In the genomic region with DNA sequence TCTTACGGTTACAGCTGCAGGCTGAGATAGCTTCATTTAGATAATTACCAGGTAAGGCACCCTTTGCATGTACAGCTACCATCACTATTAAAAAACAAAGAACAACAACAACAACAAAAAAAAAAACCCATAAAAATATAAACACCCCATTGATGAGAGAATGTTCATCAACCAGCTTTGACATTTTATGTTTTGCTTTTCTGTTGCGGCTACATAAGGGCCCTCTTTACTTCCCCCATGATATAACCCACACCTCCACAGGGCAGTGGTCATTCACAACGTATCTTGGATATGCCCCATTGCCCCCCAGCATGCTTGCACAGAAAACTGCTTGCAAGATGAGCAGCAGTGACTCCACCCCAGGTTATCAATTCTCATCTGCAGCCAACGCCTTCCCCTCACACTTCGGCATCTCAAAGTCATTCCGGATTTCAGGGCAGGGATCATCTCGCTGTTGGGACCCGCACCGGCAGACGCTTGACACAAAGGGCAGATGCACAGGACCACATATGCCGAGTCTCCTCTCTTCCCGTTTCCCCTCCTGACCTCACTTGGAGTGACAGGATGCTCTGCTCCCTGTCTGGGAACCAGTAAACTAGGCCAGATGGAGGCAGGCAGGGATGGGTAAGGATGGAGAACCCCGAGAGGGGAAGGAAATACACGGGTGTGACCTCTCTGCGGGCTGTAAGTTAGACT, we compare ENCODE assay signal across 9 mouse cellular contexts.
DNase-seq lines count a peak whose midpoint lies in the region; ATAC-seq and TF ChIP-seq lines count a peak whose summit lies in the region.
"Had no signal": no experiment of that assay in that cellular context is flagged by ENCODE, and none has a peak within 500 bp of the region (broad histone marks: within the 10 kb centered on the region; RNA-seq: fewer than 3 reads in every experiment).

No protein-coding gene starts in this region.

- 0 out of 2 replicates have a peak overlapping the region, but pooled peaks have one; percentile 14 for H3K9ac ChIP-seq in heart, embryonic 13.5 days
- H3K9ac ChIP-seq in hindbrain, embryonic 11.5 days (ENCODE audit: low read depth, low read length): peak overlapping the region; percentile 17; the same call in 1 of the 2 replicates
- H3K9ac ChIP-seq in midbrain, embryonic 11.5 days (ENCODE audit: low read length): peak overlapping the region; percentile 13; the same call in 1 of the 2 replicates

- no peaks in the 10 kb centered on the region for H3K36me3 ChIP-seq in heart, embryonic 13.5 days
- no peaks in the 10 kb centered on the region for H3K36me3 ChIP-seq in hindbrain, embryonic 11.5 days (ENCODE audit: control insufficient read depth, insufficient read depth, low read length)
- H3K36me3 ChIP-seq in midbrain, embryonic 11.5 days (ENCODE audit: control insufficient read depth, insufficient read depth, low read length): no peaks in the 10 kb centered on the region
- no peaks in the 10 kb centered on the region for H3K36me3 ChIP-seq in kidney, adult 2 months (ENCODE audit: control insufficient read depth, insufficient read depth, low read length)

- no peak overlapping the region for H3K27ac ChIP-seq in heart, embryonic 13.5 days (replicated peaks)
- peak overlapping the region; percentile 43 for H3K27ac ChIP-seq in hindbrain, embryonic 11.5 days (ENCODE audit: low read depth, low read length)
- H3K27ac ChIP-seq in midbrain, embryonic 11.5 days (ENCODE audit: low read depth, low read length): peak overlapping the region; percentile 16
- no peak overlapping the region for H3K27ac ChIP-seq in kidney, adult 2 months (ENCODE audit: insufficient read depth, low read depth, low read length)

- TF ChIP-seq CTCF in kidney, adult 2 months (conservative IDR thresholded peaks at IDR 0.05; ENCODE audit: insufficient read depth, insufficient read length, low read depth, low read length): no peak

- no peak for TF ChIP-seq POLR2A in kidney, adult 2 months (IDR thresholded peaks at IDR 0.05; ENCODE audit: low read depth, low read length)

- no peak overlapping the region for H3K4me3 ChIP-seq in heart, embryonic 13.5 days
- no peak overlapping the region for H3K4me3 ChIP-seq in hindbrain, embryonic 11.5 days (ENCODE audit: low read depth, low read length)
- H3K4me3 ChIP-seq in midbrain, embryonic 11.5 days (ENCODE audit: low read depth, low read length): no peak overlapping the region
- H3K4me3 ChIP-seq in kidney, adult 2 months (ENCODE audit: insufficient read depth, low read depth, low read length): no peak overlapping the region

- peaks cover 29% of the 10 kb centered on the region for H3K27me3 ChIP-seq in heart, embryonic 13.5 days (replicated peaks)
- no peaks in the 10 kb centered on the region for H3K27me3 ChIP-seq in hindbrain, embryonic 11.5 days (ENCODE audit: control insufficient read depth, insufficient read depth, low read length)
- no peaks in the 10 kb centered on the region for H3K27me3 ChIP-seq in midbrain, embryonic 11.5 days (ENCODE audit: control insufficient read depth, insufficient read depth, low read length)
- H3K27me3 ChIP-seq in kidney, adult 2 months (replicated peaks; ENCODE audit: control insufficient read depth, insufficient read depth, low read length): no peaks in the 10 kb centered on the region

- WGBS in heart, embryonic 13.5 days: 38% methylated on average over 15 of the region's 15 CpGs
- WGBS in hindbrain, embryonic 11.5 days: 25% methylated on average over 15 of the region's 15 CpGs
- 45% methylated on average over 15 of the region's 15 CpGs for WGBS in midbrain, embryonic 11.5 days
- 41% methylated on average over 15 of the region's 15 CpGs for WGBS in kidney, adult 2 months

- H3K4me2 ChIP-seq in heart, embryonic 13.5 days: peak overlapping the region; percentile 56
- peak overlapping the region; percentile 12; the same call in 1 of the 2 replicates for H3K4me2 ChIP-seq in hindbrain, embryonic 11.5 days (replicated peaks; ENCODE audit: low read depth, low read length)
- H3K4me2 ChIP-seq in midbrain, embryonic 11.5 days: 0 out of 2 replicates have a peak overlapping the region, but pooled peaks have one; percentile 12

- ATAC-seq in heart, embryonic 13.5 days (ENCODE audit: extremely low read depth, insufficient number of reproducible peaks, low FRiP score, low TSS enrichment): no peak
- peak; percentile 36 for ATAC-seq in hindbrain, embryonic 11.5 days (ENCODE audit: low FRiP score)
- ATAC-seq in midbrain, embryonic 11.5 days (ENCODE audit: low FRiP score): peak; percentile 34

- no peaks in the 10 kb centered on the region for H3K9me3 ChIP-seq in heart, embryonic 13.5 days
- H3K9me3 ChIP-seq in hindbrain, embryonic 11.5 days (ENCODE audit: control insufficient read depth, low read length): no peaks in the 10 kb centered on the region
- H3K9me3 ChIP-seq in midbrain, embryonic 11.5 days (ENCODE audit: control insufficient read depth, low read length): no peaks in the 10 kb centered on the region

- no peak for DNase-seq in heart, postnatal 4 days
- DNase-seq in c-Kit-positive CD71-positive TER-119-positive erythroid progenitor cells, embryonic 14.5 days (ENCODE audit: low spot score): peak; percentile 49
- DNase-seq in hindbrain, embryonic 11.5 days (ENCODE audit: low spot score): no peak
- DNase-seq in midbrain, embryonic 11.5 days (ENCODE audit: low spot score, missing footprints): no peak
- DNase-seq in adrenal gland, postnatal 10 days: no peak
- DNase-seq in urinary bladder, postnatal 36 days (ENCODE audit: low spot score in 2 of 2): no peak
- DNase-seq in kidney, adult 2 months: no peak
- DNase-seq: left cerebral cortex, postnatal 4 days had no signal

- H3K4me1 ChIP-seq in heart, embryonic 13.5 days: peaks cover 28% of the 10 kb centered on the region
- H3K4me1 ChIP-seq in hindbrain, embryonic 11.5 days (replicated peaks; ENCODE audit: control insufficient read depth, insufficient read depth, low read length): peaks cover 14% of the 10 kb centered on the region
- peaks cover 50% of the 10 kb centered on the region for H3K4me1 ChIP-seq in midbrain, embryonic 11.5 days (ENCODE audit: control insufficient read depth, insufficient read depth, low read length)
- H3K4me1 ChIP-seq in kidney, adult 2 months (ENCODE audit: control insufficient read depth, insufficient read depth, low read length): peaks cover 9% of the 10 kb centered on the region; the same call in 1 of the 2 replicates

Comparison
In these comparisons a context has a peak if more than half of its experiments do, and no peak if none do; other contexts are left out.
1. H3K27ac ChIP-seq: peak in hindbrain, embryonic 11.5 days (single experiment) and midbrain, embryonic 11.5 days (single experiment); none in heart, embryonic 13.5 days (single experiment) and kidney, adult 2 months (single experiment).
2. Peak in every context shown above with its lines, with median percentiles within 50 percentile points of each other: H3K4me2 ChIP-seq and H3K9ac ChIP-seq.